Mouse (Mus musculus): ENCODE measurements around the gene Fyn. TPM values are rescaled to one million over a fixed set of nuclear protein-coding genes. Genes with fewer than 3 reads are reported as not detected.

The Fyn gene
- polyA plus RNA-seq, 1 experiment, result 20.6 TPM

DNA sequence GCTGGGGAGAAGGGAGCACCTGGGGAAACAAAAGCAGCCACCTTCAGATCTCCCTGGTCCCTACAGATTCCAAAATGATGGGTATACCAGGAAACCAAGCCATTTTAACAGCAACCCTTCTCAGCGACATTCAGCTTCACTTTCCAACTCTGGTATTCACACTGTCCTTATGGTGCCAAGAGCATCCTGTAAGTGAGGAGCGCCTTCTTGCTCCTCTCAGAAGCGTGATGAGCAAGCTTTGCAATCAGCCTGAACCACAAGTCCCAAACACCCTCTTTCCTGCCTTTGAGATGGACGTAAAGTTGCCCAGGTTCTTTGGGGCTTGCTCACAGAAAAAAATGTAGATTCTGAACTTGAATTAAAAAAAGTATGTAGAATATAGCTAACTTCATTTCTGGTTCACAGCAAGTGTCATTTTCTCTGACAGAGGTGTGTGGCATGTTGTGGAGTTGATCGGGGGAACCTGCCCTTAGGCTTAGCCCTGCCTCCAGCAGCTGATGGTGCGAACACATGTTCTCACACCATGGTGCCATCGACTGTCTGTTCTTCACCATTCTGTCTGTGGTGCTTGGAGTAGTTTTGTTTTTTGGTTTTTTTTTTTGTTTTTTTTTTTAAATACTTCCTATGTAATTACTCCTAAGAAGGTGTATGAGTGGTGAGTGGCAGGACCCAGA lies 102.5 kb downstream of the Fyn start:
- DNase-seq (ENCODE audit: low spot score), result no peak

DNA sequence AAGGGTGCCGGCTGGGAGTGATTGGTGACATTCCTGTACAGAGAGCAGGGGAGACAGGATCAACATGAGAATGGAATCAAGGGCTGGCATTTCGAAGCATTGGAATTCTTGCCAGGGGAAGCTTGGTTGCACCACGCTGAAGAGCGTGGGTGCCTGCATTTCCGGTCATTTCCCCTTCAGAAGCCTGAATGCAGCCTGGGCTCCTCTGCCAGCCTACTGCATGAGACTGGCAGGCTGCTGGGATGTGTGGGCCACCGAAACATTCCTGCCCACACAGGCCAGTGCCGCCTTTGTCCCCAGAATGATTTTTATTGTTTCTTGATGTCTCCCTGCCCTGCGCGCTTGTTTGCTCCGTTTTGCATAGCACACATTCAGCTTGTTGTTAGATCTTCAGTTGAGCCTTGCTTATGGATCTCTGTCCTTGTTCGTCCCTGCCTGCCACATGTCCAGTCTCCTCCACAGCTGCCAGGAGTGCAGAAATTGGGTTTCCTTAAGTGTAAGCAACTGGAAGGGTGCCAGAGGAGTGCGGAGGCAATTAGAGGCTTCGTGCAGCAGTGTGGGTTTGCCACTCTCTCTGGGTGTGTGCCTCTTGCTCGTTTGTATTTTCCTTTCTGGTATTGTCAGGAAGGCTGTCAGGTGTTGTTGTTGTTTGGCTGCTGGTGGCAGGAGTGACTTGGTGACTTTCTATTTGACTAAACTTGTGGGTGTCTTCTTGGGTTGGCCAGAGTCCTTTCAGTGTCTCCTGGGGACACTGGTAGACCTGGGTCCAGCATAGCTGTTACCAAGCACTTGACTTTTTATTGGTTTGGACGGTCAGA lies 103.3 kb downstream of the Fyn start:
- no peak for DNase-seq (ENCODE audit: low spot score)

DNA sequence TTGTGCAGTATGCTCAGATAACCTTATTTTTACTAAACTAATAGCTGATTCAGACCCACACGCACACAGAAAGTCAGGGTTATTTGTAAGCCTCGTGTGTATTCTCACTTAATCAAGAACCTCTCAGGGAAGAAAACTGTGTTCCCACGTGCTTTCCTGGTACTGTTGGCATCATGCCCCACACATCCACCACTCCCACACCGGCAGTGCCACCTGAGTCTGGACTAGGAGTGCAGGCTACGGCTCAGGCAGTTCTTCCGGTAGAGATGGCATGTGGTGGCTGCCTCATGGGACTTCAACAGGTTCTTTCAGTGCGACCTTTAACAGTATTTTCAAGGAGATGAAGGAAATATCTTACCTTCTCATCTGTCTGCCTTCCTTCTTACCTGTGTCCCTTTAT lies 104.3 kb downstream of the Fyn start:
- no peak for DNase-seq (ENCODE audit: low spot score)

DNA sequence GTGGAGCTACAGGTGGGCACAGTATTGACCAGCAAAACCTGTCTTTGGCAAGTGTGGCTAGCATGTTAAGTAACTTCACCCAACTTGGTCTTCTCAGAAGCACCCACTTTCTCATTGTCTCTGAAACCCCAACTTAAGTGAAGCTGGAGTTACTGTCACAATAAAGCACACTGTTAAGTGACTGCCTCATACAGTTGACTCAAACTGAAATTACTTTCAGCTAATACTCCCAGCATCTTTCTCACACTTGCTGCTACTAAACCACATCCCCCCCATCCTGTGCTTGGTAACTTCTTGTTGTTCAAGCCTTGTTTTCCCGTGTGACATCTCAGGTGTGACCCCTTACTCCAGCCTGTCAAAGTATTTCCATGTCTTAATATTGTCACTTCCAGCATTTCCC lies 110.7 kb downstream of the Fyn start:
- no peak for DNase-seq (ENCODE audit: low spot score)

DNA sequence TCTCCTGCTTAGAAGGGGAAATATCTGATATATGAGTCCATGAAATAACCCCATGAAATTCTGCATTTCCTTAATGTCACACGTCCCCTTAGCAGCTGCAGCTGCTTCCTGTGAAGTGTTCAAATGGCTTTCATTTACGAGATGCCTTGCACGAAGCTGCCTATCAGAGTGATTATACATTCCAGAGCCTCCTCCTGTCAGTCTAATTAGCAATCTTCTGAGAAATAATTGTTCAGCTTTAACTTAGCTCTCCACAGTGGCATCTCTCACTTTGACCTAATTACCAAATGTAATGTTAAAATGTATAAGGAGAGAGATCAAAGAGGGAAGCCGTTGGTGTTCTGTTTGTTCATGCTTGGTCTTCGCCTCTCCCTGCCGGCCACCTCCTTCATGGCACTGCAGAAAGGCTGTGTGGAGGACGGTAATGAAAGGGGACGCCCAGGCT lies 115.7 kb downstream of the Fyn start:
- no peak for DNase-seq (ENCODE audit: low spot score)

DNA sequence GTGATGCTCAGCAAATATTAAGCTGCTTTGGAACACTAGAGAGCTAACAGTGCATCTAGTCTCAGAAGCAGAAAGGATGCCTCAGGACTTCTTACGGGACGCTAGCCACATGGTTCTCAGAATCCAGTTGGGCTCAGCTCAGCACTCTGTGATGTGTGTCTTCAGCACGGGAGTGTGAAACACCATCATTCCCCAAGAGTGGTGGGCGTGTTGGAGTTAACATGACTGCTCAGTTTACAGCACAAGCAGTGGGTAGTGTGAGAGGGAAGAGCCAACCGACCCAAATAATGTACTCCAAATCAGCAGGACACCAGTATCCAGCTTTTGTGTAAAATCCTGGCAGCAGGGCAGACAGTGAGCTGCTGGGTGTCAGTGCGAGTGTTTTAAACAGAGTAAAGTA lies 116.2 kb downstream of the Fyn start:
- DNase-seq (ENCODE audit: low spot score), result no peak

DNA sequence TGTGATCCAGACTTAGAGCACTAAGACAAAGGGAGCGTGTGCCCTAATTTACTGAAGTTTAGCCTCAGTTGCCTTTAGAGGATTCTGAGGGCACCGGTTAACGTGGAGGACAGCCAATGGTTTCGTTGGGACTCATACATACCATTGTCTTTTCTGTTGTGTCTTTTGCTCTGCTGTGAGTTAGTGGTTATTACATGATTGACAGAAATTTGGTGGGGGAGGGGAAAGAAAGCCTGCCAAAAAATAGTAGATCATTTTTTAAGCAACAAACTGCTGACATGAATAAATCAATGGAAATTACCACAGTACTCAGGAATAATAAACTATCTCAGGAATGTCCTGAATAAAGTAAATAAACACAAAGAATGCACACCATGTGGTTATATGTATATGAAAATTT lies 117.3 kb downstream of the Fyn start:
- no peak for DNase-seq (ENCODE audit: low spot score)

DNA sequence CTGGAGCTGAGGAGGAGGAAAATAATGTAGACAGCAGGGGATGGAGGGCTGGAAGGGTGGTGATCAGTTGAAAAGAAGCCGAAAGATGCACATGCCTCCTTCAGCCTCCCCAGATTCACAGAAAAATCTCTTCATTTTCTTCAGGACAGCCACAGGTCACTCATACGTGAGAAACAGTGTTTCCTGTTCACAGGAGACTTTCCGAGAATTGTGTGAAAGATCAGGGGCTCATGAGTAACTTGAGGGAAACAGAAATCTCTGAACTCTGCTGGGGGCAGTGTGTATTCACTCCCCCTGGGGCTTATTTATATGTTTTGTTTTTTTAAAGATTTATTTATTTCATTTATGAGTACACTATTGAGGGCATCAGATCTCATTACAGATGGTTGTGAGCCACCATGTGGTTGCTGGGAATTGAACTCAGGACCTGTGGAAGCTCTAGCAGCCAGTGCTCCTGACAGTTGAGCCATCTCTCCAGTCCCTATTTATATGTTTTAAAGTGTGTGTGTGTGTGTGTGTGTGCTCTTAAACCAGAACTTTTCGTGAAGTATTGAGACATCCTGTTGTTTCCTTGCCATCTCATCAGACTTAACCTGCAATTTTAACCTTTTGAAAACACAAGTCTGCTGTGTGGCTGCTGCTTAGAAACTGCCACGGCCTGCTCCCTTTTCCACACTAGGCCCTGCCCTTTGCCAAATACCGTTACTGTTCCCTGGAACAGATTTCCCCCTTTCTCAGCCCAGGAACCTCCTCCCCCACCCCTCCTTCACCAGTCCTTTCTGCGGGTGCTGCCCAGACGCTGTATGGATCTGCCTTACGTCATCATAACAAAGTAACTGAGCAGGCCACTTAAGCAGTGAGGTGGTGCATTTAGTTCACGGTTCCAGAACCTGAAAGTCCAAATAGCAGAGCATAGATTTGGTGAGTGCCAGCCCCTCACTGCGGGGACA lies 118.1 kb downstream of the Fyn start:
- no peak for DNase-seq (ENCODE audit: low spot score)

DNA sequence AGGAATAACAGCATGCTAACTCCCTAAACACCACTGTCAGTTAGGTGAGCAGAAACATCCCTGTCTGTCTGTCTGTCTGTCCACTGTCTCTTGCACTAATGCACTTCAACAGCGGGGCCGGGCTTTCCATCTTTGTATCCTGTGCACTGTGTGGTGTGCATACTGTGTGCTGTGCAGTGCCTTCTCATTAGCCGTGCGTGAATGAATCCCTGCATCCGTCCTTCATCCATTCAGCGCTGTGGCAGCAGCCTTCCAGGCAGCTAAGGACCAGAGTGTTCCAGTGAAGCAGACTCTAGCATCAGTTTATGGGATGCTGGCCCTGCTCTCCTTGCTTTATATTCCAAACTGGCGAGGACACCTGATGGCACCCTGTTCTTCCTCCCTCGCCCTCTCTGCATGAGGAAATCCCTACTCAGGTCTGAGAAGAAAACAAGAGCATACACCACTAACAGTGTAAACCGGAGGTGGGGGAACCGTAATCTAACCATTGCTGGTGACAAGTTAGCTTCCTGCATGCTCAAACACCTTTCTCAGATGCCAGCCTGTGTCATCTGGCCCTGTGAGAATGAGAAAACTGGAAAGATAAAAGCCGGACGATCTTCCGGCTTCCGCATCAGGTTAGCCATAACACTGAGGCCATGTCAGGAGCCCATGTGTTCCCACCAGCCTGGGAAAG lies 119.2 kb downstream of the Fyn start:
- DNase-seq (ENCODE audit: low spot score), result no peak

DNA sequence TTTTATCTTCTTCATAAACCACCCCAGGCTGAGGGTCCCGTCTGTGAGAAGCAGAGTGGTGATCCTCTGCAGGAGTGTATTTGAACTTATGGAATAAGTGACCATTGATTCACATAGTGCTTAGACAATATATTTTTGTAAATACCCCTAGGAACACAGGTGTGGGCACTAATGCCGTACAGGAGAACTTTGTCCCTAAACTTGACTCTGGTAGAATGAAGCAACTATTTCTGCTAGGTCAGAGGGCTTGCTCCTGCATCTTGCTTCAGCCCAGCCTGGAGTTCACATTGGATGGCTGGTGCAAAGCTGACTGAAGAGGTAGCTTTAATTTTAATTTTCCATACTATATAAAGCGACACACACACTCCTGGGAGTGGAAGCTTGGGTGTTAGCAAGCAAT lies 119.9 kb downstream of the Fyn start:
- DNase-seq (ENCODE audit: low spot score), result no peak

DNA sequence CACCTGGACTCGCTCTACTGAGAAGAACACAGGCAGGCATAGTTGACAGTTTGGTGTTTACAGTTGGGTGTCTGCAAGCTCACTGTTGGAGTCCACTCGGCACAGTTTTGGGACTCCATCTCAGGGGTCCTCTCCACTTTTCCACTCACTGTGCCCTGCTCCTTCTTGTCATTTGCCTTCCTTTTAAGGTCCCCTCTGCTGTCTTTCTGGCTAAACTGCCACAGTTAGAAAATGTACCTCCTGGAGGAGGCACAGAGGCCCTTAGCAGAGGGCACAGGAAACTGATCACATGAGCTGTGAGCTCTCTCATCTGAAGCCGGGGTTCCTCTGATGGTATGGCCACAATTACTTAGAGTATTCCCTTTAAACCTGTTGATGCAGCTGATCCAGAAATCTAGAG lies 120.3 kb downstream of the Fyn start:
- no peak for DNase-seq (ENCODE audit: low spot score)

- no peak for DNase-seq (ENCODE audit: low spot score)
Measured at GRCm38 (mm10) chr10:39490349-39491121, 121.9 kb downstream of the Fyn start.

DNA sequence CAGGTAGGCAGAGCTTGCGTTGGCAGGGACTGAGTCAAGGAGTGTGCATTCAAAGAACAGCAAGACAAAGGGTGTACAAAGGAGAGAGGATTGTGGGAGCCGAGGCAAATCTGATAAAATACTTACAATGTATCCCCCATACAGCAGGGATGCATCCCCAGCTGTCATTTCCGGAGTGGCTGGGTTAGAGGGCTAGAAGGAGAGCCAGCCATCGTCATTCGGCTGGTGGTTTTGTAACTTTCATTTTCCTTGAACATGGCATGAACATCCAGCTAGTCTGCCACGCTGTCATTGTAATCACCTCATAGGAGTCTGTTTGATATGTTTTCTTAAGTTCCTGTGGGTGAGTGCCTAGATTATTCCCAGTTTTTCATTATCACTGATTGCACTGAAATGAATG lies 123.5 kb downstream of the Fyn start:
- DNase-seq (ENCODE audit: low spot score), result no peak

- DNase-seq (ENCODE audit: low spot score), result no peak
Measured at GRCm38 (mm10) chr10:39493007-39493406, 124.4 kb downstream of the Fyn start.

GRCm38 (mm10) chr10:39498641-39499040 lies 130.0 kb downstream of the Fyn start:
- no peak for DNase-seq (ENCODE audit: low spot score)

DNA sequence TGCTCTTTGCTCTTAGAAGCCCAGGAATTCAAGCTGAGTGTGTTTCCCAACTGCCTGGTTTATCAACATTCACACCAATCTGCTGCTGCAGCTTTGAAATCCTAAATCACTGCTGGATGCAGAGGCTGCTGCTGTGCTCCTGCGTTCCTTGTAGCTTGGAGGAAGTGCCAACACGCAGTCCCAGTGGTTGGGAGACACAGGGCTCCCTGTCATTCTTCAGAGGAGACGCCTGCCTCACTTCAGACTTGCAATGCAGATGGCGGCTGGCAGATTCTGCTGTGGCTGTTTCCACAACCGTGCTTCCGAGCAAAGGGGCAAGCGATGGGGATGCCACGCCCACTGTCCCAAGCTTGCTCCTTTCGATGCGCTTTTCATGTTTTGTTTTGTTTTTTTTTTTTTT lies 132.9 kb downstream of the Fyn start:
- DNase-seq (ENCODE audit: low spot score), result no peak

GRCm38 (mm10) chr10:39501977-39502706 lies 133.5 kb downstream of the Fyn start:
- no peak for DNase-seq (ENCODE audit: low spot score)

DNA sequence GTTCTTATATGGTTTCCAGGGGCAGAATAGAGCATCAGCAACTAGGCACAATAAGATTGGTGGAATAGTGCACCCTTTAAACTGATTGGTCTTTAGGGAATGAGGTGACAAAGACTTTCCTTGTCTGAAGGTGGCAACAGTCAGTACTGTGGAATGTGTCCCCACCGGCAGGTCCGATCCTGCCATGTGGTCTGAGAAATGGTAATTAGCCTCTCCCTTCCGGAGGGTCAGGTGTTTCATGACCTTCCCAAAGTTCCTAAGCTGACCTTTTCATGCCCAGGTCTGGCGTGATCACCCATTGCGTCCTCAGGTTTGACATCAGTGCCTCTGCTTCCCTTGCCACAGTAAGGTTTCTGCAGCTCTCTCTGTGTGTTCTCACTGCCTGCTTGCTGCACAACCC lies 134.7 kb downstream of the Fyn start:
- no peak for DNase-seq (ENCODE audit: low spot score)

GRCm38 (mm10) chr10:39505007-39505406 lies 136.4 kb downstream of the Fyn start:
- no peak for DNase-seq (ENCODE audit: low spot score)

DNA sequence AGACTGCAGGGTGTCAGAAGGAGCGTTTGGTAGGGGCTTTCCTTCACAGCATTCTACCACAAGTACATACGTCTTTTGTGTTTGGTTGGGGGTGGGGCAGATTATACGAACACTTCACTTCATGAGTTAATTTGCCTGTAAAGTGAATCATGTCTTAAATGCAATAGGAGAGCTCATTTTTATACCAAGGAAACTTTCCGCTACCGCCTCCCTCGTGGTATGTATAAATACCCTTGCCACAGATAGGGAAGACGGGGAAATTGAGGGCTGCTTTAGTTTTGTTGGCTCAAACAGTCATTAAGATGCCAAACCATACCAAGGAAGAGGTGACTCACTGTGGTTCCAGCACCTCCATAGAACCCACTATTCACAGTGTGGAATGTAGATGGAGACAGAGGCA lies 137.0 kb downstream of the Fyn start:
- no peak for DNase-seq (ENCODE audit: low spot score)
